Mouse (Mus musculus): ENCODE results near the gene Zbtb25.

Zbtb25 gene

DNA sequence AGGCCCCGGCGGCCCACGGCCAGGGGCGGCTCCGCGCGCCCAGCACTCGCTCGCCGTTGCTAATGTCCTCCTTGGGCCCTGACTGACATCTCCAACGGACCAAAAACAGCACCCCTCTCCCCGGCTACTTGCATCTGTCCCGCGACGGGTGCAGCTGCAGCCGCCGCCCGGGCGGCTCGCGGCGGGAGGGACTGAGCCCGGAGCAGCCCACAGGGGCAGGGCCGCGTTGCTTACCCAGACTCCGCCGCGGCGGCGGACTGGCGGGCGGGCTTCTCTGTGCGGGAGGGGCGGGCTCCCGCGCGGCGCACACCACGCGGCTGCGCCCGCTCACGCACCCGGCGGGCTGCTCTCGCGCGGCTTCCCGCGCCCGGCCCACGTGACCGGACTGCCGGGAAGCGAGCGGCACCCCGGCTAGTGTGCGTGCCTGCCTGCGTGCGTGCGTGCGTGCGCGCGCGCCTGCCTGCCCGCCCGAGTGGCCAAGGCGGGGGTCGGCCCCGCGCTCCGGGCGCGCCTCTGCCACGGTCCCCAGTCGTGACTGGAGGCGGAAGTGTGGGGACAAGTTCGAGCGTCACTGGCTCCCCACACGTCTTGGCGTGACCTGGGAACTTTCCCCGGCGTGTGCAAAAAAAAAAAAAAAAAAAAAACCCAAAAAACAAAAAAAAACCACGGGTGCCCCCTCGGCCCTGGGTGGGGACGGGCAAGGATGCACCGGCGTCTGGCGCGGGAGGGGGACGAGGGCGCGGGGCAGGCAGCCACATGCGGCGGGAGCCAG is at the start of gene Zbtb25:
Gene Zbtb25 (minus strand): TSS at position 397 of the 772 bp plus-strand sequence.
- peak; percentile 83 to 92 for DNase-seq

DNA sequence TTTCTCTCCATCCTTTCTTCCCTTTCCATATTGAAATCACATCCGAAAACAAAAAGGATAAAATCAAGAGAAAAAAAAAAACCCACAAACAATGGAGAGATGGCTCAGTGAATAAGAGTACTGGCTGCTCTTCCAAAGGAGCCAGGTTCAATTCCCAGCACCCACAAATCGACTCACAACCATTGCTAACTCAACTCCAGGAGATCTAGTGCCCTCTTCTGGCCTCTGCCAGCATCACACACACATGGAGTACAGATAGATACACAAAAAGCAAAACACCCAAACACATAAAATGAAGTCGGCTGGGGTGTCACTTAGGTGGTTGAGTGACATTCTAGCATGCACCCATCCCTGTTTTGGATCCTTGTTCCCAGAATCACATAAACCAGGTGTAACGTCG is 48.9 kb upstream of the Zbtb25 start:
- no peak for DNase-seq

DNA sequence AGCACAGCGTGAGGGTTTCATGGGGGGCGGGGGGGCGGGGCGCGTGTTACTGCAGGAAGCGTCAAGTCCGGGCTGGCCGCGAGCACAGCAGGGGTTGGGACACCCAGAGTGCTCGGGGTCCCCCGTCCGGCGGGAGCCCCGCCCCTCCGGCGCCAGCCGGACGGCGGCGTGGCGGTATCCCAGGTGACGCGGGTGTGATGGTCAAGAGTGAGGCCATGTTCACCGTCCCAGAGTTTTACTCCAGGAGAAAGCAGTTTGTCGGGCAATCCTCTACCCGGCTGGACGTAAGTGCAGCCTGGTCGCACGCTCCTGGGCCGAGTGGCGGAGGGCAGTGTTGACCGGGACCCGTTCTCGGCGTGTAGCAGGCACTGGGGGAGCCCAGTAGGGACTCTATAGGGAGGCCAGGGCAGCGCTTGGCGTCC is 48.0 kb upstream of the Zbtb25 start, which contains the start of gene Ppp1r36:
Gene Ppp1r36 (plus strand): TSS at position 106 of the 422 bp plus-strand sequence.
- DNase-seq, result peak; percentile 60 to 72

DNA sequence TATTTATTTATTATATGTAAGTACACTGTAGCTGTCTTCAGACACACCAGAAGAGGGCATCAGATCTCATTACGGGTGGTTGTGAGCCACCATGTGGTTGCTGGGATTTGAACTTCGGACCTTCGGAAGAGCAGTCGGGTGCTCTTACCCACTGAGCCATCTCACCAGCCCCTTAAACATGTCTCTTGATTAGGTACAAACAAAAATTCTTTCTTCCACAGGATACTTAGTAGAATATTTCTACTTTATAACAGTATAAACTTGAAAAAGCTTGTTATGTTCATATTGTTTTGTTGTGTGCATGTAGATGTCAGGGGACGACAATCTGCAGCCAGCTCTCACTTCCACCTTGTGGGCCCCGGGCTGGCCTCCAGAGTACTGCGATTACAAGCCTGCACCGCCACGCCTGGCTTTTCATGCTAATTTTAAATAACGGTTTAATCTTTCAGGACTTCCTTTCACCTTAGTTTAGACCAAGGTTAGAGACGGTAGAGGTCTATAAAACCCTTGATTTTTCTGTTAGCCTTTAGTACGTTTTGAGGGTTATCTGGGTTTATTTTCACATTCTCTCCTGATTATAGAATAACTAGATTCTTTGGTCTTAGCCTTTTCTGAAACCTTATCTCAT is 46.1 kb upstream of the Zbtb25 start:
- DNase-seq, result no peak

DNA sequence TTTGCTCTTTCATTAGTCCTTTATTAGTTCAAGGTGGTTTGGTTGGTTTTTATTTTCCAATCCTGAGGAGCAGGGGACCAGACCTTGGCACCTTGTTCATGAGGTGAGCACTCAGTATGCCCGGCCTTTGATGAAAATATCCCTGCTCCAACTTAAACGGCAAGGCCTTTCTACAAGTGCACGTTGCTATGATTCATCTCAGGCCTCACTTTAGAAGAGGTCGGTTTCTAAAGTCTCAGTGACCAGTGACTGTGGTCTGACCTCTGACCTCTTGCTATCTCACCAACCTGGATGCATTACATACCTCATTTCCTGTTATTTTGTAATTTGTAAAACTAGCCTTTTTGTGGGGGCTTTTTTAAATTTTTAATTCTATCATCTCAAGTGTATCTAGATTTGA is 39.8 kb upstream of the Zbtb25 start:
- no peak for DNase-seq

DNA sequence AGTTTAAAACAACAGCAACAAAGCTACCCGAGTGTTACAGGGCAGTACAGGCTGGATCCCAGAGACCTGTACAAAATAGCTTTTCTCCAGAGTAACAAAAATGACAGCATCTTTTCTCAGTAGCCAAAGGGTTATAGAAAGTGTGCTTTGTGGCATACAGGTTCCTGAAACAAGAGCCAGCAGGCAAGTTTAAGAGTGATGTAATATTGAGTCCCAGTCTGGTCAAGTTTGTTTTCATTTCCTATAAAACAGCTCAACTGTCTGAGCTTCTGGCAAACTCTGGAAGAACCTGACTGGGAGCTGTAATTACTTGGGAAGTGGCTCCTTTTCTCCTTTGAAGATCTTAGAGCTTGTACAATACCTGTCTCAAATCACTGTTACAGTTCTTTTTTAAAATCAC is 37.8 kb upstream of the Zbtb25 start:
- DNase-seq, result no peak

DNA sequence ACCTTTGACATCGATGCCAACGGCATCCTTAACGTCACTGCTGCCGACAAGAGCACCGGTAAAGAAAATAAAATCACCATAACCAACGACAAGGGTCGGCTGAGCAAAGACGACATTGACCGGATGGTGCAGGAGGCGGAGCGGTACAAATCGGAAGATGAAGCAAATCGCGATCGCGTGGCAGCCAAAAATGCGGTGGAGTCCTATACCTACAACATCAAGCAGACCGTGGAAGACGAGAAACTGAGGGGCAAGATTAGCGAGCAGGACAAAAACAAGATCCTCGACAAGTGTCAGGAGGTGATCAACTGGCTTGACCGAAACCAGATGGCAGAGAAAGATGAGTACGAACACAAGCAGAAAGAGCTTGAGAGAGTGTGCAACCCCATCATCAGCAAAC is 36.6 kb upstream of the Zbtb25 start:
- peak; percentile 20 to 33 for DNase-seq

DNA sequence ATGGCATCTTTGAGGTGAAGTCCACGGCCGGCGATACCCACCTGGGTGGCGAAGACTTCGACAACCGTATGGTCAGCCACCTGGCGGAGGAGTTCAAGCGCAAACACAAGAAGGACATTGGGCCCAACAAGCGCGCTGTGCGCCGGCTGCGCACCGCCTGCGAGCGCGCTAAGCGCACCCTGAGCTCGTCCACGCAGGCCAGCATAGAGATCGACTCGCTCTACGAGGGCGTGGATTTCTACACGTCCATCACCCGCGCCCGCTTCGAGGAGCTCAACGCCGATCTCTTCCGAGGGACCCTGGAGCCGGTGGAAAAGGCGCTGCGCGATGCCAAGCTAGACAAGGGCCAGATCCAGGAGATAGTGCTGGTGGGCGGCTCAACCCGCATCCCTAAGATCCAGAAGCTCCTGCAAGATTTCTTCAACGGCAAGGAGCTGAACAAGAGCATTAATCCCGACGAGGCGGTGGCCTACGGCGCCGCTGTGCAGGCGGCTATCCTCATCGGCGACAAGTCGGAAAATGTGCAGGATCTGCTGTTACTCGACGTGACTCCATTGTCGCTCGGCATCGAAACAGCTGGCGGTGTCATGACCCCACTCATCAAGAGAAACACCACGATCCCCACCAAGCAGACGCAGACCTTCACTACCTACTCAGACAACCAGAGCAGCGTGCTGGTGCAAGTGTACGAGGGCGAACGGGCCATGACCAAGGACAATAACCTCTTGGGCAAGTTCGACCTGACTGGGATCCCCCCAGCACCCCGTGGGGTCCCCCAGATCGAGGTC is 36.0 kb upstream of the Zbtb25 start:
- DNase-seq, result peak; percentile 50 to 62

DNA sequence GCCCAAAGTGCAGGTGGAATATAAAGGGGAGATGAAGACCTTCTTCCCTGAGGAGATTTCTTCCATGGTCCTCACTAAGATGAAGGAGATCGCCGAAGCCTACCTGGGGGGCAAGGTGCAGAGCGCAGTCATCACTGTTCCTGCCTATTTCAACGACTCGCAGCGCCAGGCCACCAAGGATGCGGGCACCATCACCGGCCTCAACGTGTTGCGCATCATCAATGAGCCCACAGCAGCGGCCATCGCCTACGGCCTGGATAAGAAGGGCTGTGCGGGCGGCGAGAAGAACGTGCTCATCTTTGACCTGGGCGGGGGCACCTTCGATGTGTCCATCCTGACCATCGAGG is 35.4 kb upstream of the Zbtb25 start:
- DNase-seq, result no peak

DNA sequence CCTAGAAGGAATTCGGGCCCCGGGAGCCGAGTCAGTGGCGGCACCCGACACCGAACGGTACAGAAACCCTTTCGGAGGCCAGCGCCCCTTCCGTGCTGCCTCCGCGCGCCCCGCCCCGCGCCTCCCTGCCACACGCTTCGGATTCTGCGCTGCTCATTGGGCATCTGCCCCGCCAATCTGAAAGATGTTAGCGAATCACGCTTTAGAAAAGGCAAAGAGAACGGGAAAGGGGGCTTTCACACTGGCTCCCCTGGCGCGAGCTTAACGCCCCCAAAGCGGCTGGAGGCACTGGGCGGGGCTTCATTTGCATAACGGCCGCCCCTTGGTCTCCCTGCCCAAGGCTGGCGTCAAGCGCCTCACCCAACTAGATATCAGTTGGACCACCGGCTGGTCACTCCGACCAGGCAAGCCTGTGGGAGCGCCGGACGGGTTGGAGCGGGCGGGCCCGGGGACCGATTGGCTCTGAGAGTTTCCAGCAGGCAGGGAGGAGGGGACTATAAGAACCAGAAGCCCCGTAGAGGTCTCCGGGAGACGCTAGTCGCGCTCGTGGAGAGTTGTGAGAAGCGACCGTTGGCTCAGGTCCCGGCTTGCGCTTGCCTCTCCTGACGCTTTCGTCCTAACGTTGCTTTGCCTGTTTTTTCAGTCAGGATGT is 34.6 kb upstream of the Zbtb25 start, which contains the start of gene Hspa2:
Gene Hspa2 (plus strand): TSS at position 291 of the 652 bp plus-strand sequence.
- DNase-seq, result peak; percentile 100

DNA sequence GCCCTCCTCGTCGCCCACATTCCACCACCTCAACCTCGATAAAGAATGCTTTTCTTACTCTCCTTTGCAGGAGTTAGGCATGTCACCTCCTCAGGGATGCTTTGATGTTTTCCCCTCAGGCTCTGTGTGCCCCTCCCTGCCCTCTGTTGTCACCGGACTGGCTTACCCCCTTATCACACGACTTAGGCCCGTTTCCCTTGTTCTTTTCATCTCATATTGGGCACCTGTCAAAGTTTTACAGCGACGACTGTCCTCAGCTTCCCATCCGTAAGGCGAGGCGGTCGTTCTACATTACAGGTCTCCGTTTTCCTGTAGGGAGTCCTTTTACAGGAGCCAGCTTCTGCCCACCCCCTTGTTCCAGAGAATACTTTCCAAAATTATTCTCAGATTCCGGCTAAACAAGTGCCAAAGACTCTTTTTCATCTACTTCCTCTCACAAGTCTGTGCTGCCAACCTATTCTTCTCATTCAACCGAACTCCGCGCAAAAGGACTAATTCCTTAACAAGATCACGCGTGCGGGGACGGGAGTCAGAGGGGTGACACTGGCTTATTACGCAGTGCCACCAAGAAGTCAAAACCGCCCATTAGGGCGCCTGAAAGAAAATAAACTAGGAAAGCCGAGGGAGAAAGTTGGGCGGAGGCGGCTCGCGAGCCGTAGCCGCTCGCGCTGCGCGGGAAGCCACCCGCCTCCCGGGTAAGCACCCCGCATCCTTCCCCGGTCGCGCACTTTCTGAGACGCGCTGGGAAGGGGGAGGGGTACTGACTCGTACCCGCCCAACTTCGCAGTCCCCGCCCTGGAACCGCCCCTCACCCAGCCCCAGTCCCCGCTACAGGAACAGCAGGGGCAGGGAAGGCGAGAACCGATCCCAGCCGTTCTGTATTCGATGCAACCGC is 33.8 kb upstream of the Zbtb25 start:
- DNase-seq, result peak in 1 of 2 experiments; percentile 9

DNA sequence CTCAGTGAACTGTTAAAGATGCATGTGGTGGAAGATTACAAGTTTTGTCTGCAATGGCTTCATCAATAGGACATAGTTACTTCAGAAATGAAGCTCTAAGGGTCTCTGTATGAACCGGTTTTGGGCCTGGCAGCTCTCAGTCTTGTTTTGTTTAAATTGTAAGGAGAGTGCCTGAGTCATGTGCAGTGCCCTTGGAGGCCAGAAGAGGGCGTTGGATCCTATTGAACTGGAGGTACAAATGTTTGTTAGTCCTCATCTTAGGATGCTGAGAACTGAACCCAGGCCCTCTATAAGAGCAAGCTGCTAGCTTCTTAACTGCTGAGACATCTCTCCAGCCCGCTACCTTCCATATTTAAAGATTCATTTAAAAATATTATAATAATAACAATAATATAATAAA is 32.3 kb upstream of the Zbtb25 start:
- no peak for DNase-seq

DNA sequence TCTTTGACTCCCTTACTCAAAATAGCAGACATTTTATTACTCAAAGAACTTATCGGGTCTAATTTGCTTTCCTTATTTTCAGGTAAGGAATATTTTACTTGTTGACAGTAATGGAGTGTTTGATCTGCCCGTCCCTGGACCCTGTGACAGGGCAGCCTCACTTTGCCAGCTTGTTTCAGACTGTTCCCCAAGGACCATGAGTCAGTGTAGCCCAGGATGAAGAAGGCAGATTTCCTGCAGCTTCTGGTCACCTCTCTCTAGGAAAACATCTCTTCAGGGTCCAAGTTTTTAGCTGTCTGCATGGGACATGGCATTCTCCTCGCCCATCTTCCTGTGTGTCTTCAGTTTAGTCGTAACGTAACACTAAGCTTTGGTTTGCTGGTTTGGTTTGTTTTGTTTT is 27.9 kb upstream of the Zbtb25 start:
- no peak for DNase-seq

DNA sequence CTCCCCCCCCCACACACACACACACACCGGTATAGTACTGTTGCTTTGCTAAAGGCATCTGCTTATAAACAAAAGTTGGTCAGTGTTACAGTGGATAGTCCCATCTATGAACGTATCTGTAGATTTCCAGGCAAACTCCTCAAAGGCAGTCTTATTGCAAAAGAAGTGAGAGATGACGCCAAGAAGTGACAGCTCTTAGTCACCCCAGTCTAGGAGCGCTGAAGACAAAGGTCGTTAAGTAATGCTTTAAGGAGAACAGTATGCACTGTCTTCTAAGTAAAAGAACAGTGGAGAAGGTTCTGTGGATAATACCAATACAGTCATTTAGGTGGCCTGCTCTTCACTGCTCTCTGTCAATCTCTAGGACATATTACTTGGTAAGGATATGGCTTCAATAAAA is 23.6 kb upstream of the Zbtb25 start:
- no peak for DNase-seq

DNA sequence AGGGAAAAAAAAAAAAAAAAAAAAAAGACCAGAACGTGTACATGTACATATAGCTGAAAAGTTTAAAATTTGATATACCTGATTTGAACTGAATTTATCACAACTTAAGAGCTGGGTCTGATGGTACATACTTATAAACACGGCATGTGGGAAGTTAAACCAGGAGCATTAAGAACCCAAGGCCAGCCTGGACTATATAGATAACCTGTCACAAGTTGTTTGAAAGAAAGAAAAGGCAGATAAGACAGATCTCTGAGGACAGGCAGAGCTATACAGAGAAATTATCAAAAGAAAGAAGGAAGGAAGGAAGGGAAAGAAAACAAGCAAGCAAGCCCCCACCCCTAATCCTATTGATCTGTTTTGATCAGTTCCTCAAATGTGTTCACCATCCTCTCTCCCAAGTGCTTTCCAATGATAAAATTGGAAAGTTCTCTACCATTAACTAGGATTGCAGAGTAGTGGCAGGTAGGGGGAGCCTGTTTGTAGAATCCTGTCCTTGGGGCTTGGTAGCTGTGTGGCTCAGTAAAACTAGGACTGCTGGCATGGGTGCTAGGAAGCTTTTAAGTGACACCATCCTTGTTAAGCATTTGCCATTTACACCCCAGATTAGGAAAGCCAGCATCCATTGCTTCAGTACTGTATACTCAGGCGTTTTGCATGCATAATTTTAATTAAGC is 22.3 kb upstream of the Zbtb25 start:
- no peak for DNase-seq

DNA sequence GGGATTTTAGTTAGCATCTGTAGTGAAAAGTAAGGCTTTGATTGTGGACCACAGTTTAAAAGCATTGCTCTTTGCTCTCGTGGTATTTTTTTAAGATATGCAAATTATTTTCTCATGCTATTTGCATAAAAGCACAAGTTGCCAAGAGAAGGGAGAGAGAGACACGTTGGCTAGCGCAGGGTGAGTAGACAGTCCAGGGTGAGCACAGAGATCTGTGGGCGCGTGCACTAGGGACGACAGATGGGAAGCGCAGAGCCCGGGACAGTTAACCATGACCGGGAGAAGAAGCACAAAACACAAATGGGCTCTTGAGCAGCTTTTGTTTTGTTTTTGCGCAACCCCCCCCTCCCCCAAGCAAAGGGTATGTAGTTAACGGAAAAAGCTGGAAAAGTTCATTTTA is 19.4 kb upstream of the Zbtb25 start:
- DNase-seq, result no peak

DNA sequence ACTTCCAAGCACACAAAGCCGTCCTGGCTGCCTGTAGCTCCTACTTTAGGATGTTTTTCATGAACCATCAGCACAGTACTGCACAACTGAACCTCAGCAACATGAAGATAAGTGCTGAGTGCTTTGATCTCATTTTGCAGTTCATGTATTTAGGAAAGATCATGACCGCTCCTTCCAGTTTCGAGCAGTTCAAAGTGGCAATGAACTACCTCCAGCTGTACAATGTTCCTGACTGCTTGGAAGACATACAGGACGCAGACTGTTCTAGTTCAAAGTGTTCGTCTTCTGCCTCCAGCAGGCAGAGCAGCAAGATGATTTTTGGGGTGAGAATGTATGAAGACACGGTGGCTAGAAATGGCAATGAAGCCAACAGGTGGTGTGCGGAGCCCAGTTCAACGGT is 15.9 kb upstream of the Zbtb25 start:
- no peak for DNase-seq

DNA sequence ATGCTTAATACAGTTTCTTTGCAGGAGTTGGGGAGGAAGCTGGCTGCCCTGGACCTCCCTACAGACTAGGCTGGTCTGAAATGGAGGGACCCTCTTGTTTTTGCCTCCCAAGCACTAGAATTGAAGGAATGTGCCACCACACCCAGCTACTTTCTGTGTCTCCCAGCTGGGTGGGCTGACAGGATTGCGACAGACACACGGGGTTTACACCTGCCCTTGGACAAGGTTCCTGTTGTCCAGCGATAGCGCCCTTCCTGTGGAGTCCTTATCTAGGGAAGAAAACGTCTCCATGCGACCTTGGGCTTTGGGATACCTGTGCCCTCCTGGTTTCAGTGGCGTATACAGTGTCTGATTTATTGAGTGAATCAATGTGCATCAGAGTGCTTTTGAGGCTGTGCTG is 10.7 kb upstream of the Zbtb25 start:
- no peak for DNase-seq

DNA sequence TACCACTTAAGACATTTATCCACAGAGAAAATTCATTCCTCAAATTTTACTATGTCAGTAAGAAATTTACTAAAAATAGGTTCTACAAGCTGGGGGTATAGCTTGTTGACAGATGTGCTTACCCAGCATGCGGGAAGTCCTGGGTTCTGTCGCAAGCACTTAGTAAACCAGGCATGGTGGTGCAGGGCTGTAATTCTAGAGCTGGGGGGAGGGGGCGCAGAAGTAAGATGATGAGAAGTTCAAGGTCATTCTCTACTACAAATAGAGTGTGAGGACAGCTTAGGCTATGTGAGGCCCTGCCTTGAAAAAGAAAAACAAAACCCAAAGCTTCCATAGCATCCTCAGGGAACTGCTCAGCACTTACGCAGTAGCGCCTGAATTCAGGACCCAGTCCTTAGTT is 9.2 kb upstream of the Zbtb25 start:
- no peak for DNase-seq

DNA sequence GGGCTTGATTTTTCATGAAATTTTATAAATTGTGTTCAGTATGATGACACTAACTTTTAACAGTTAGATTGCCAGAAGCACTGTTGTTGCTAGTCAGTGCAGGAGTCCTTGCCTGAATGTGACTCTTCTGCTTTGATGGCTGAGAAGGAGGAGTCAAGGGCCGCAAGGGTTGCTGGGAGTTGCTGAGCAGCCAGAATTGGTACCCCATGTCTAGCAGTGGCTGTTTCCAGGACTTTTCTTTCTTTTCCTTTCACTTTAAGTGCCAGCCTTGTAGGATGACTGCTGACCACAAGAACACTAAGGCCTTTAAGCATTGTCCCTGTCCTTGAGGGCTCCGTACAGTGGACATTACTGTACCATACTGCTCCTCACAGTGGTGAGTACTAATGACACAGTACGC is 8.3 kb upstream of the Zbtb25 start:
- DNase-seq, result no peak

DNA sequence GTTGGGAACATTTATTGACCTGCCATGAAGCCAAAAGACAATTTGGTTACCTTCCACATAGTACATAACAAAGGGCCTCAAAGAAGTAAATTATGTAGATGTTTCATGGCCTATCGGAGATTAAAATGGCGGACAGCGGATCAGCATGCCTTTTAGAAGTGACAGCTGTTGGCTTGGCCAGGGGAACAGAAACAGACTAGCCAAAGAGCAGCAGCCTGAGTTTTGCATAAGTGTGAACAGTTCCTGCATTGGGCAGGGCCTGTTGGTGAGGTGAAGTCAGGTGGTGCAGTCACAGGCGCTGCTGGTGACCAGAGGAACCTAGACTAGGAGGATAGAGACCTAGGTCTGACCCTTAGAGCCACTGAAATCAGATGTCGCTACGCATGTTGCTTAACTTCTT is 7.7 kb upstream of the Zbtb25 start:
- DNase-seq, result no peak

DNA sequence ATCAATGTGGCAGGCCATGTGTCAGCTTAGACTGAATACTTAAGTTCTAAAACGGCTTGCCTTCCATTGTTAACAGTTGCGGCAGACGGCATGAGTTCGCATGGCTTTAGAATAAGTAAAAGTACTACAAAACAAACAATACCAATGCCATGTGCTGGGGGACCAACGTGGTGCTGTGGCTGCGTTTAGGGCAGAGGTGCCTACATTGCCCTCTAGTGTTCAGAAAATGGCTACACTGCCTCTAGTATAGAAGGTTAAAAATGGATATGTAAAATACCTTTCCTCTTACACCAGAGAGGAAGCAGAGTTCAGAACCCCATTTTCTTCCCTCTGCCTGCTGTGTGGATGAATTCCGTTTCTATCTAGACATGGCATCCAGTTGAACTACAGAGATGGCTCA is 7.2 kb upstream of the Zbtb25 start:
- DNase-seq, result peak in 1 of 2 experiments; percentile 36
